Mouse (Mus musculus) CH12.LX (cell line): ENCODE measurements around the gene Nasp.
A peak's percentile ranks its signal among the peaks of the same experiment; 100 is the strongest.

Source experiments
- CTCF ChIP-seq, 2 experiments: IDR thresholded peaks in 1 of 2; conservative IDR thresholded peaks in 1 of 2; 2 replicates each; pipeline ENCODE4 v1.5.1; 2011 to 2012; ENCODE audit warnings: low read depth in 2 of 2, low read length in 2 of 2, improper control_type of control experiment in 1 of 2, inconsistent platforms in 1 of 2, mild to moderate bottlenecking in 1 of 2, moderate library complexity in 1 of 2
- MAX ChIP-seq: IDR thresholded peaks from 2 replicates; pipeline ENCODE4 v1.6.1; 2011; ENCODE audit warnings: low read length, improper control_type of control experiment
- NRF1 ChIP-seq: IDR thresholded peaks from 2 replicates; pipeline ENCODE4 v1.6.1; 2014; ENCODE audit warnings: low read depth, mild to moderate bottlenecking, inconsistent platforms, low read length, improper control_type of control experiment, moderate library complexity
- POLR2A ChIP-seq: IDR thresholded peaks from 2 replicates; pipeline ENCODE4 v1.6.1; 2011; ENCODE audit warnings: low read depth, mild to moderate bottlenecking, improper control_type of control experiment, low read length

DNA sequence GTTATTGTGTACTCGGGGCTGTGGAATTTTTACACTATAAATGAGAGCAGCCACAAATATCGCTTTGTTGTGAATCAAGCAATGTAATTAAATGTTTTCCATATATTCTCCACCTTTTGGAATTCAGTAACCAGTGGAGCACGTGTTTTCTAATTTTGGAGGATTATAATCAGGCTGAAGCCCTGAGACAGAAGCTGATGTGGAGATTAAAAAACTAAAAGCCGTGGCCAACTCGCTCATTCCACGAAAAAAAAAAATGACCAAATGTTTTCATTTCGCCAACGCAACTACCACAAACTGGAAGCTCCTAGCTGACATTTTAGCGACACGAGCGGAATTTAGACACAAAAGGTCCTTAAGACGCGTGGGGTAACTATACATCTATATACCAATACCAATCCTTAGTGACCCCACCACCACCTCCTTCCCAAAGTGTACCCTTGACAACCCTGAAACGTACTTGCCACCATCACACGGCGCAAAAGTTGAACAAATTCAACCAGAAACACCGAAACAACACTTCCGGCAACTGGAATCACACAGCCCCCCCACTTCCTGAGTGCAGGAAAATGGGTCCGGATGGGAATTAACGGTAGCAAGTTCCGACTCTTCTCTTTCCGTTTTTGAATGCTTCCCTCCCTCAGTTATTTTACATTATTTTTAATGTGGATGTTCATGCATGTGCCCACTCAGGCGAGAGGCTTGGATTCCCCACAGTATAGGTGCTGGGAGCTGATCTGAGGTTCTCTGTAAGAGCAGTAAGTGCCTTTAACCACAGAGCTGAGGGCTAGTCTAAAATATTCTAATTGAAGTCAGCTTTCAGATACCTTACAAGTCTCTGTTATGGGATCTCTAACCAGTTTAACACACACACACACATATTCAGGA, 72.1 kb downstream of the Nasp start, which contains the start of gene Tmem69:
- TF ChIP-seq POLR2A, result peak; percentile 82
- peak; percentile 43; the same call in 1 of the 2 replicates for TF ChIP-seq NRF1
- no peak for TF ChIP-seq CTCF (conservative IDR thresholded peaks at IDR 0.05 in 1 of 2, IDR thresholded peaks at IDR 0.05 in 1 of 2; ENCODE audit: low read depth in 2 of 2, low read length in 2 of 2)
- peak; percentile 57; the same call in 1 of the 2 replicates for TF ChIP-seq MAX
